Mouse (Mus musculus) G1E (cell line): ENCODE measurements around the gene Wdr25.

Experiments
- CTCF ChIP-seq: IDR thresholded peaks from 2 replicates; pipeline ENCODE4 v1.5.1; 2012; ENCODE audit warnings: low read depth, low read length, inconsistent platforms, mixed read lengths
- GATA1 ChIP-seq: IDR thresholded peaks from 2 replicates; pipeline ENCODE4 v1.6.1; 2012; ENCODE audit warnings: borderline replicate concordance, low read length, inconsistent platforms, mixed read lengths

DNA sequence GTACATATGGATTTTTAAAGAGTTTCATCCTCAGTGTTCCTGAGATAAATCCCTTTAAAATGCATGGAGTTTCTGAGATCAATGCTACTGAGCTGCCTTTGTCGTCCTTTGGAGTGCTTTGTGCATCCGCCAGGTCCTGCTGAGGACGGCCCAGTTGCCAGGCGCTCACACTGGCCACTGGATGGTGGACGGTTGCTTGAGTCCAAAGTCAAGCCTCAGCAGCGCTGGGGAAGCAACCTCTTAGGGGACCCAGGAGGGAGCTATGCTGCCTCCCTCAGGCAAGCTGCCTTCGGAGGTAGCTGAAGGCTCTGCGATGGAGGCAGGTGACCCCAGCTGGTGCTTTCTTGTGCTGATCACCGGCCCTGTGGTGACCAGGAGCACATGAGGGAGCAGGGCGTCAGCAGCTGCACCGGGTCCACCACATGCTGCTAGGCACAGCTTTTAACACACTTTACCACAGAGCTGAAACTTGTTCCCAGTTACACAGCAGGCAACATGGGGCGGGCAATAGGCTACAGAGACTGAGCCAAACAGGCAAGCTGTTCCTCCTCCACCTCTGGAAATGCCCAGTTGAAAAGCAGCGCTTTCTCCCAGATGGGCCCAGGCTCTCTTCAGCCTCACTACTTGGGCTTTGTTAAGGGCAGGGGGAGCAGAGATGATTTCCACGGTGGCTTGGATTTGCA, 12.3 kb downstream of the Wdr25 start:
- no peak for TF ChIP-seq GATA1
- no peak for TF ChIP-seq CTCF
